Mouse (Mus musculus): ENCODE measurements around the gene Asz1.

Gene Asz1

DNA sequence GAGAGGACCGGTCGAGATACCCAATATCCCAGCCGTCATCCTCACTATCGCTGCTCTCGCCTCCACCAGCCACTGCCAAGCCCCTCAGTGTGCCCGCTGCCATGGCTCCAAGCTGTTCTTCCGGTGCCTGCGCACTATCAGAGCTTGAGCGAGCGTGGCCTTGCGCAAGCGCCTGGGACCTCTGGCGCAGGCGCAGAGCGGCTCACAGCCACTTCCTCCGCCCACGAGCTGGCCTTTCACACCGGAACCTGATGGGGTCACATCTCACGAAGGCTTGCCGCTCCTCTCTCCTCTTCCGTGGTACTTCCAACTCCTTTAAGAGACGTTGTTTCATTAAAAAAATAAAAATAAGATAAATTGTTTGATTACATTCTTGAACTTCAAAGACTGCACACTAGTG lies at the start of gene Asz1:
Gene Asz1, minus strand, starts transcription at position 128 of the 400 bp plus-strand sequence.
- ChIA-PET CTCF (interaction anchor here in 1 of 4 experiments (0.6 kb wide), 1 partner anchor 26 kb away, joined by 3 read pairs; no protein-coding TSS in a partner anchor), POLR2A (no interaction called here)

DNA sequence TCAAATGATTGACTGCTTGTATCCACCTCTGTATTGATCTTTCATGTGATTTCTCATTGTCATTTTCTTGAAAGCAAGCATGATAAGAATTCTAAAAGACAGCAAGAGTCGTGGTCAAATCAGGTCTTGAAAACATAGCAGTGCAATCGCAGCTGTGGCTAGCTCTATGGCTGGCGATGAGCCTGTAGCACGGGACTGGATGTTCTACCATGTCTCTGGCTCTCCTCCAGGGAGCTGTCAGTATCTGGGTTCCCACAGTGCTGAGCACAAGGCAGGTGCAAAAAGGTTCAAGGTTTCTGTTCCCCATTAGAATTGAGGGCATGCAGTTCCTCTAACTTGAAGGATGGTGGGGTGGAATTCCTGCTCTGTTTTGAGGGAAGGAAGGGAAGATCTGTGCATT lies 44.2 kb upstream of the Asz1 start:
- ChIA-PET CTCF (no interaction called here), POLR2A (no interaction called here)

DNA sequence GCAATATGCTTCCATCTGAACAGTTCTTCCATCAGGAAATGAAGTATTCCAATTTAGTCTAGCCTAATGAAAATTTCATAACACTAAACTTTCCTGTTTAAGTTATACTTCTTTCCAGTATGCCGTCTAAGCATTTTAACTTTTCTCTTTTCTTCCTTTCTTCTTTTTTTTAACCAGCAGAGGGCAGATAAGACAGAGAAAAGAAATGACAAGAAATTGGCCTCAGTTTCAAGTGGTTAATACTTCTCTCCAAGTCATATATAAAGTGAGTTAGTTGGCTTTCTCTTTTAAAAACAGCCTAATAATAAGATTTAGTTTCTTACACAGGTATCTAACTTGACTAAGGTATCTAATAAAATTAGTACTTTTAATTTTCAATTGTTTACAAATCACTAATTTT lies 26.4 kb upstream of the Asz1 start:
- POLR2A ChIA-PET: no interaction called here
- CTCF ChIA-PET: no interaction called here

DNA sequence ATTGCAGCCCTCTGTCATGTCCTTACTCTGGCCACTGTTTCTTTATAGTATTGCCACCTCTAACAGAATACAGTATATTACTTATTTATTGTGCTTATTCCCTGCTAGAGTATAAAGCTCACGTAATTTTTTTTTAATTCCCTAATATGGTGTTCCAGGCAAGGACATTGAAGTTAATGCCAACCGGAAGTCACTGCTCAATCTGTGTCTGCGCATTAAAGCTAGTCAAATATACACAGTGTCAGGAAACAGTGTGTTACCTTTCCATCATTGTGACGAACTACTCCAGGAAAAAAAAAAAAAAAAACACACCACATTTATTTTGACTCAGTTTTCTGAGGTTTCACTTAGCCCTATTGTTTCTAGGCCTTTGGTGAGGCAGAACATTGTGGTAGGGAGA lies 19.2 kb upstream of the Asz1 start:
- ChIA-PET POLR2A (no interaction called here), CTCF (interaction anchor here in 1 of 4 experiments (0.6 kb wide), 1 partner anchor 43 kb away, joined by 3 read pairs; no protein-coding TSS in a partner anchor)

DNA sequence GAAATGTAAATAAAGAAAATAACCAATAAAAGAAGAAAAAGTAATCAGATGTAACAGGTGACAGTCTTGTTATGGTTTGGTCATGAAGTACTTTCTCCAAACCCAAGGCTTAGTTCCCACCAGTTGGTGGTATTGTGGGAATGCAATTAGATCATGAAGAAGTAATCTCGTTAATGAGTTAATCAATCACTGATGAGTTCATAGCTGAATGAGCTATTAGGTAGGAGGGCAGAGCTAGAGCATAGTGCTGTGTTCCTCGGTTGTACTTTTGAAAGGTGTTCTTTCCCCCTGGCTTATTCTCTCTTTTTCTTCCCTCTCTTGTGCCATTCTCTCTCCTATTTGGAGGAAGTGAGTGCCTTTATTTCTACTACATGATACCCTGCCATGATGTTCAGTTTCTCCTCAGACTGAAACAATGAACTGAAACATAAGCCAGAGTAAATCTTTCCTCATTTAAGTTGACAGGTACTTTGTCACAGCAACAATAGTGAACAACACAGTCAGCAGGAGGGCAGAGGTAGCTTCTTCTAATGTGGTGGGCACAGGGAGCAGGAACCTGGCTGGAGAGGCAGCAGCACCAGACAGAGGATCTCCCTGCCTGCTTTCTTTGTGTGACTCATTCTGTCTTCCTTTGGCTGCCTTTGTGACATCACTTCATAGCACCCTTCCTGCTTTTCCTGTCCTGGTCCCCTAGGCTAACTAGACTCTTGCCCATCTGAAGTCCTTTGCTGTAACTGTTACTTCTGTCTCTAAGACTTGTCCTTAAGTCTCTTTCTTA lies 18.5 kb upstream of the Asz1 start:
- ChIA-PET CTCF (interaction anchor here in 1 of 4 experiments (0.6 kb wide), 1 partner anchor 44 kb away, joined by 3 read pairs; no protein-coding TSS in a partner anchor), POLR2A (no interaction called here)

DNA sequence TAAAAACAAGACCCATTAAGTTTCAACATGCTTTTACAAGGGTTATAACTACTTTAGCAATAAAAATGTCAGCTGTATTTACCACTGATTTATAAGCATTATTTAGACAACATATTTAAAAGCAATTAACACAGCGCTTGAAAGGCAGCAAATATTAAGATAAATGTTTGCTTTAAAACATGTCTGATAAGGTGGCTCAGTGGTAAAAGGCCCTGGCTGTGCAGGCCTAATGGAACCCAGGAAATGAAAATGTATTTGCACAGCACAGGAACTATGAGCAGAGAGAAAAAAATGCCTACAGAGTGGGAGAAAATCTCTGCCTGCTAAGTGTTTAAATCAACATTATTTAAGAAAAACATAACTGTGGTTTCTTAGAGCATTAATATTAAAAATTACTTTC lies 12.0 kb downstream of the Asz1 start:
- POLR2A ChIA-PET: no interaction called here
- CTCF ChIA-PET: no interaction called here

DNA sequence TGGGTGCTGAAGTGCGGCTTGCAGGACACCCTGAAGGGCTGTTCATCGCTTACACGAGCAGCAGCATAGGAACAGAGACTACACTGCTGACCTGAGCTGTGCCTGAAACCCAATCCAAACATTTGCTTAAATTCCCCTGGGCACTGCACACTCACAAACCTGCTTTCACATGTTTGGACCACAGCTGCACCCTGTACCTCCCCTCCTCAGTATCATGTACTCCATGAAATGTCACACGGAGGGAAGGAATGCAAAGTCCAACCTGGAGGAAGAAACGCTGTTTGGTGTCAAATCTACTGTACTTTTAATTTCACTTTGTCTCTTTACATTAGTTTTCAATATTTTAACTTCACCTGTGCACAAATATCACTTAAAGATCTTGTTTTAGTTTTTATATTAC lies 19.8 kb downstream of the Asz1 start:
- POLR2A ChIA-PET: no interaction called here
- CTCF ChIA-PET: no interaction called here

DNA sequence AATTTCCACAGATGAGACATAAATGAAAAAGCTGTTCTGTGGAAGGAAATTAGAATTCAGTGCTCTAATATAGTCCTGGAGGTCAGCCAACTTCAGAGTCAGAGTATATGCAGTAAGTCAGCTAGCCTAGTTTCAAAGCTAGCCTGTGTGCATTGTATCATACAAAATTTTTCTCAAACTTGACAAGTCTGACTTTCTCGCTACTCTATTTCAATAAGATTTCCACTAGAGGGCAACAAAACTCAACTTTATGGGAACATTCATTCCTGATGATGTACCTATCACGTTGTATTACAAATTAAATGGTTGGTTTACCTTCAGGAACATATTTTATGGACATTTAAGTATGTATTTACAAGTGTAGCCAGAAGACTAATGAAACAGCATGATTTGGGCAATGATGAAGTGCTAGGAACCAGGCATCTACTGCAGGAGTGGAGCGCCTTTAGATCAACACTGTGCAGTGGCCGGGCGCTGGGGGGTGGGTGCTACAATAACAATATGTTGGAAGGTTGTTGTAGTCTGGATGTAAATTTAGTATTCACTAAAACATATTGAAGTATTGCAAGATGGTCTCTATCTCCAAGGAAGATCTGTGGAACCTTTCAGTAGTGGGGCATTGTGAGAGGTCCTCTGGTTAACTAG lies 21.6 kb downstream of the Asz1 start:
- ChIA-PET POLR2A (no interaction called here), CTCF (interaction anchor here in 2 of 4 experiments (0.6 to 1.8 kb wide), 2 partner anchors 148 to 286 kb away, joined by 3 to 4 read pairs; no protein-coding TSS in a partner anchor)

DNA sequence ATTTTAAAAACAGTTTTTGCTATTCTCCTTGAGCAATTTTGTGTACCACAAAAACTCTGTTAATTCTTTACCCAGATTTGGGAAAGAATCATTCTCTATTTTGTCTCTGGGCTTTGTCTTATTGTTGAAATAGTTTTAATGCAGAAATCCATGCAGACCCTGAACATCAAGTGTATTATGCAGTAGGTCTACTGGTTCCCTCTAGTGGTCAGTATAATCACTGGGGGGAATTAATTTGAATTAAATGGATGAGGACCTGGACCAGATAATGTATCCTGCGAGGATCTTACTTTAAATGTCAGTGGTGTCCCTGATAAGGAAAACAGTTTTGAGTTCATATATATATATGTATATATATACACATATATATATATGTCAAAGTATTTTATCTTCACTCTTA lies 30.2 kb downstream of the Asz1 start:
- CTCF ChIA-PET: interaction anchor here in 1 of 4 experiments (0.6 to 0.7 kb wide), 2 partner anchors 22 to 29 kb away, joined by 4 to 5 read pairs; no protein-coding TSS in a partner anchor
- POLR2A ChIA-PET: no interaction called here

DNA sequence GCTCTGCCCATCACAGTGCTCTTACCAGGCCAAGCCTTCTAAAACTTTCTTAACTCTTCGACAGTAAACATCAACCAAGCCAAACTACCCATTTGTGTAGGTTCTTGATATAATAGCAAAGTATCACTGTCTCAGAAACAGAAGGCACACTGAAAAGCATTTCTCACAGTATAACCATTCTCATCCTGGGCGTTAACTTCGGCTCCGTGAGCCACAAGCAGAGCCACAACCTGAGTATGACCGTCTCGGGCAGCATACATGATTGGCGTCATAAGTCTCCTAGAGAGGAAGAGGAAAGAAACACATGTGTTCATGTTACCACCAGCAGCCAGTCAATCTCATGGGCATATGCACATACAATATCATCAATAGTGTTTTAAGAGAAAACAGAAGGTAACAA lies 31.9 kb downstream of the Asz1 start:
- CTCF ChIA-PET: no interaction called here
- POLR2A ChIA-PET: no interaction called here

DNA sequence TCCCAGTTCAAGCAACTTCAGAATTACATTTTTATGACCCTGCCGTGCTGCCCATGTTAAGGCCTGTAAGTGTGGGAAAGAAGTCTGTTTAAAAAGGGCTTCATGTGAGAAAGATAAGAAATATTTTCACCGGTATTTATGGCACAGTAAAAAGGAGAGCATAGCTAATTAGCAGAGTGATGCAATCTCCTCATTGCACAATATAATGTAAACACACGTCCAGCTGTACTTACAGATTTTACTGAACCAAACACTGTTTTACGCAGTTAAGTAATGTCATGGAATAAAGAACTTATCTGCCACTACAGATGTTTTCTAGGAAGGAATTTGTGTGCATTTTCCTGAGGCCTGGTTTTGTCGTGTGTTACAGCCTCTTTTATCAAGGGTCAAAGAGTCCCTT lies 32.3 kb downstream of the Asz1 start:
- ChIA-PET POLR2A (no interaction called here), CTCF (no interaction called here)

DNA sequence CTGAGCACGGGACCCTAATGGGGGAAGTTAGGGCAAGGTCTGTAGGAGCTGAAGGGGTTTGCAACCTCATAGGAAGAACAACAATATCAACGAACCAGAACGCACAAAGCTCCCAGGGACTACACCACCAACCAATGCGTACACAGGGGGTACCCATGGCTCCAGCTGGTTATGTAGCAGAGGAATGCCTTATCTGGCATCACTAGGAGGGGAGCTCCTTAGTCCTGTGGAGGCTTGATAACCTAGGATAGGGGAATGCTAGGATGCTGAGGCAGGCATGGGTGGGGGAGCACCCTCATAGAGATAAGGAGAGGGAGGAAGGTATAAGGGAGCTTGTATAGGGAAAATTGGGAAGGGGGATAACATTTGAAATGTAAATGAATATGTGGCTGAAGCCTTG lies 51.0 kb downstream of the Asz1 start:
- ChIA-PET POLR2A (no interaction called here), CTCF (no interaction called here)

DNA sequence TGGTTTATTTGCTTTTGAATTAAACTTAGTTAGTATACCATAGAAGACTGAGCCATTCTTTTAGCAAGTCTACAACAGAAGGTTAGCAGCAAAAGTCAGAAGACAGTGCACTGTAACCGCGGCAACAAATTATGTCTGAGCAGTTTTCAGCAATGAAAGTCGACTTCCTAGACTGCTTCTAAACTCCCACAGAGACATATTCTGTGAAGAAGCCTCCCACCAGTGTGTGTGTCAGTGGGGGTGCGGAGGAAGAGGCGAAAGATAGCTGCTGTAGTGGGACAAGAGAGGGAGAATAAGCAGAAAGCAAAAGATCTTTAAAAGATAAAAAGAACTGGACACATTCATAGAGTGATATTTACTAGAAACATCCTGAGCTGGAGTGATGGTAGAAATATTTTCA lies 57.2 kb downstream of the Asz1 start:
- ChIA-PET POLR2A (no interaction called here), CTCF (no interaction called here)

DNA sequence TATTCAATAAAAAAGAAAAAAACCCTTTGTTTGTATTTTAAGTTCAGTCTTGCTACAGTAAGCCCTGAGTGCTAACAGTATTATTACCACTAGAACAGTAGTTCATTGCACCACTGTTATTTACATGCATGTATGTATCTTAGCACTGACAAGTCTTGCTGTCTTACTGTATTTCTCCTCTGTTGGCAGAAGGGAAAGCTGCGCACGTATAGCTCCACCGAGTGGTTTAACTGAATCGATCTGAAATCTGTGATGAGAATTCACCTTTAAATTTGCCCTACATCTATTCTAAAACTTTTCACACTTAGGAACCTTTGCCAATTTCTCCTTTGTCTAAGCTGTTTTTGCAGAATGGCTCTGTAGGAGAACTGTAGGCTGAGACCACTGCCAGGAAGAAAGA lies 64.6 kb downstream of the Asz1 start:
- POLR2A ChIA-PET: no interaction called here
- CTCF ChIA-PET: no interaction called here

DNA sequence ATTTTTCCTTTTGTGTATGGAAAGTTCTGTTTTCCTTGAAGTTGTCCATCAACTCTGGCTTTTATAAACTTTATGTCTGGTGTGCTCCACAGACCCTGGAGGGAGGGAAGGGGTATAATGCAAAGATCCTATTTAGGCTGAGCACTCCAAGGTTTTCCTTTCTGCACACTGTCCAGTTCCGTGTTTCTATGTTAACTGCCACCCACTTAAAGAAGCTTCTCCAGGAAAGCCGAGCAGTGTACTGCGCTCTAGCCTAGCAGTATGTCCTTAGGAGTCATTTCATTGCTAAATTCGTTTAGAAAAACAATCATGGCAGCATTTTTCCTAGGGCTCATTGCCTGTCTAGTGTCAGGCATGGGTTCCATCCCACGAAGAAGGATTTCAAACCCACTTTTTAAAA lies 65.7 kb downstream of the Asz1 start:
- ChIA-PET POLR2A (no interaction called here), CTCF (no interaction called here)

DNA sequence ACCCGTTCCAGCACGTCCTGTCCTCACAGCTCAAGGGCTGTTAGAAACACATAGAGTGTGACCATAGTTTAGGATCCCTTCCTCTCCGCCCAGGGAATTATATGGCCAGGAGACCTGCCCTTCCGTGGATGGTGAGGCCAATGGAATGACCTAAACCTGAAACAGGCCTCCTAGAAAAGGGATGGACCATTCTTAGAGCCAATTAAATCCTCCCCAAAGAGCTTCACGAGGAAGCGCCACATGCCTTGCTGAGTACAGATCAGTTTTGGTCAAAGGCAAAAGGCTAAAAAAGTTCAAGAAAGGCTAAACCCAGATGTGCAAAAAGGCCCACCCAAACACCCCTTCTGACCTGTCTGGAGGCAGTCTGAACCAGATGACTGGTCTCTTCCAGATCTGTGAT lies 76.6 kb downstream of the Asz1 start:
- POLR2A ChIA-PET: interaction anchor here in 1 of 4 experiments (0.7 to 1.1 kb wide), 2 partner anchors 14 to 193 kb away, joined by 3 read pairs; no protein-coding TSS in a partner anchor
- CTCF ChIA-PET: no interaction called here

DNA sequence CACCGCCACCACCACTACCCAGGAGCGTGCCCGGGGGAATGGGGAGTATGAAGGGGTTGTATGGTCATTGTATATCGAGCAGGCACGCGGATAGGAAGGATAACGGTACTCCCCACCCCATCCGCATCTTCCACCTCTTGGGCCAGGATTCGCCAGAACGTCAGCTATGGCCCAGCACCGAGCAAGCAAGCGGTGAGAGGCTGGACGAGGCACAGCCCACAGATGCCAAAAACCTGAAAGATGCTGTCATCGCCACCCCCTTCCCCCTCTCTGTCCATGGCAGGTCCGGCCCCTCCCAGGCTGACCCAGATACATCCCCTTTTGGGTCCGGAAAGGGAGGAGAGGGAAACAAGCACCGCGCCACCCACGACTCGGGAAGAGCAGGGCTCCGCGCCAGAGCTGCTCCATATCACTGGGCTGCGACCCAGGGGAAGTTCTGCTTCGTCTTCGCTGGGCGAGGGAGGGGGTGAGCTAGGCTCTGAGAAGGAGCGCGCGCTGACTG lies 77.3 kb downstream of the Asz1 start:
- CTCF ChIA-PET: no interaction called here

DNA sequence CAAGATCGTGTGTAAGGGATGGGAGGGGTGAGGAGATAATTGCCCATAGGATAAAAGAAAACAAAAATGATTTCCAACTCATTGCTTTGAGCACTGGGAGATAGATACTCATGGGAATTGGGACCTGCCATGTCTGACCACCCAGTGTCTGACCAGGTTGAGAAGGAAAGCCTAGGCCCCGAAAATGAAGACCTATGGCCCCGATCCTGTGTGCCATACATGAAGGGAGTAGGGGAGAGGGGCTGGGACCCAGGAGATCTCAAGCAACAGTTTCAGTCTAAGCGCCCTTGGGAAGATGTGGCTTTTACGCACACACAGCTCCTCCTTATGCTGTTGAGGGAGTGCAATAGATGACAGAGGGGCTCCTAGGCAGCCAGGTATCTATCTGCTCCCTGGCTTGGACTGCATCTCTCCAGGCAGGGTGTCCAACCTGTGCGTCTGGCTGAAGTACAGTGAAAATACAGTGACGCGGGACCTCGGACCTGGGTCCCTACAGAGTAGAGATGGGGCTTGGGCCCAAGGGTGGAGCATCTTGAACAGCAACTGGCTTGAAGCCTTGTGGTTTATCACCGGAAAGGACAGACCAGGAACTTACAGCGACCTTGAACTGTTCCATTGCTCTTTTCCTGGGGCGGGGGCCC lies 77.9 kb downstream of the Asz1 start:
- POLR2A ChIA-PET: interaction anchor here in 2 of 4 experiments (0.5 to 1.1 kb wide), 2 partner anchors 20 to 119 kb away, joined by 3 read pairs; no protein-coding TSS in a partner anchor
- CTCF ChIA-PET: interaction anchor here in 1 of 4 experiments (1.0 kb wide), 1 partner anchor 106 kb away, joined by 4 read pairs; no protein-coding TSS in a partner anchor

More for the DNA sequence above, 77.3 kb downstream of the Asz1 start:
- POLR2A ChIA-PET: interaction anchor here in 1 of 4 experiments (1.1 kb wide), 2 partner anchors 14 to 21 kb away, joined by 3 read pairs; no protein-coding TSS in a partner anchor

DNA sequence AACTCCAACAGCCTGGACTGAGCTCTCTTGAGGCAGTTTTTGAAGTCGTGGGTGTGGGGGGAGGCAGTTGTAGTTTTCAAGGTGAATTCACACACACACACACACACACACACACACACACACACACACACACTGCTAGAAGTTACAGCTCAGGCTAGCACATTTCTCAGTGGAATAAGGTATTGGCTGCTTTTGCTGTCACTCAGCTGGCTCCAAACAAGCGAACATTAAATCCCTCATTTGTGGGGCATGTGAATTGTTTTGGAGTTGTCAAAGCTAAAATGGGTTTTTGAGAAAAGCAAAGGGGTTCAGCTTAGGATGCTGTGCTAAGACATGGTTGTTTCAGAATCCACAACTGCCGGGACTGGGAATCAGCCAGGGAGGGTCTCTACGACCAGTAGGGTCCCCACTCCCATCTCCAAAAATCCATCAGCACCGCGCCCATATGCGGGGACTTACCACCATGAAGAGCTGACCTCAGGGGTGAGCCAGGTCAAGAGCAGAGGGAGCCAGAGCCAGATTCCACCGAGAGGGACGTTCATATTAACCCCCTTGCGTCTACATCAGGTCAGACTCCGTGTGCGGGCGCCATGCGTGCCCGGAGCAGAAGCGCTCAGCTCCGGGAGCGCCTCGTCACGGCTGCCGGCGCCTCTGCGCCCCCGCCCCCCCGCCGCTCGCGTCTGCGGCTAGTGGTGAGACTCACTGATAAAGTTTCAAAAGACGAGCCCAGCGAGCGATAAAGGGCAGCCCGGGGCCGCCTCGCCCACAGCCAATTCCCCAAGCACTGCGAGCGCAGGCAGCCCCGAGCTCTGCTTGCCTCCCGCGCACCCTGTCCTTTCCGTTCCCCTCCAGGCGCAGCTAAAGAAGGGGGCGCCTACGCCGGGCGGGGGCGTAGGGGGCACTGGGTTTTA lies 78.9 kb downstream of the Asz1 start, which contains the start of gene Wnt2:
Gene Wnt2, minus strand, starts transcription at position 840 of the 911 bp plus-strand sequence.
- ChIA-PET POLR2A (interaction anchor here in 2 of 4 experiments (0.6 to 1.1 kb wide), 2 partner anchors 19 to 256 kb away, joined by 3 read pairs; no protein-coding TSS in a partner anchor), CTCF (interaction anchor here in 2 of 4 experiments (0.6 to 1.6 kb wide), 4 partner anchors 27 to 786 kb away, joined by 3 to 4 read pairs (median 4); no protein-coding TSS in a partner anchor)

All from embryonic stem cell, embryonic (primary cell).